Comparison of ENCODE assay signal across 8 mouse cellular contexts in genomic region chr2:32311443-32312317, GRCm38 (mm10). TPM values are rescaled to one million over a fixed set of nuclear protein-coding genes. Genes with fewer than 3 reads are reported as not detected.
DNase-seq lines count a peak whose midpoint lies in the region; ATAC-seq and TF ChIP-seq lines count a peak whose summit lies in the region.

No protein-coding gene starts in this region.

- TF ChIP-seq POLR2A in bone marrow macrophage, adult 2 months (IDR thresholded peaks at IDR 0.05; ENCODE audit: borderline replicate concordance, low read depth, low read length), result no peak

- H3K36me3 ChIP-seq in heart, embryonic 15.5 days, result peaks cover 16% of the 10 kb centered on the region; the same call in 1 of the 2 replicates
- no peaks in the 10 kb centered on the region for H3K36me3 ChIP-seq in heart, embryonic 16.5 days (ENCODE audit: control insufficient read depth, insufficient read depth)
- H3K36me3 ChIP-seq in midbrain, embryonic 12.5 days, result peaks cover 26% of the 10 kb centered on the region

- no peaks in the 10 kb centered on the region for H3K9me3 ChIP-seq in heart, embryonic 15.5 days (replicated peaks)
- no peaks in the 10 kb centered on the region for H3K9me3 ChIP-seq in heart, embryonic 16.5 days (replicated peaks; ENCODE audit: control insufficient read depth, low read length)
- no peaks in the 10 kb centered on the region for H3K9me3 ChIP-seq in midbrain, embryonic 12.5 days

- DNase-seq in heart, postnatal 25 days (ENCODE audit: low spot score), result no peak
- DNase-seq in urinary bladder, postnatal 4 days (ENCODE audit: low spot score in 2 of 2), result no peak

- no peak overlapping the region for H3K27ac ChIP-seq in heart, embryonic 15.5 days
- H3K27ac ChIP-seq in bone marrow macrophage, adult 2 months (ENCODE audit: insufficient read depth, low read depth, low read length), result no peak overlapping the region
- no peak overlapping the region for H3K27ac ChIP-seq in heart, embryonic 16.5 days (ENCODE audit: low read length)
- no peak overlapping the region for H3K27ac ChIP-seq in midbrain, embryonic 12.5 days (replicated peaks)

- peaks cover 17% of the 10 kb centered on the region for H3K27me3 ChIP-seq in heart, embryonic 15.5 days
- H3K27me3 ChIP-seq in heart, embryonic 16.5 days (ENCODE audit: control insufficient read depth, insufficient read depth, low read length), result peaks cover 14% of the 10 kb centered on the region
- peaks cover 59% of the 10 kb centered on the region for H3K27me3 ChIP-seq in midbrain, embryonic 12.5 days

- ATAC-seq in heart, embryonic 15.5 days (replicated peaks; ENCODE audit: insufficient number of reproducible peaks, insufficient read depth, low FRiP score, low read depth), result no peak
- ATAC-seq in heart, embryonic 16.5 days (replicated peaks; ENCODE audit: extremely low read depth, insufficient read depth, low FRiP score), result no peak
- 0 out of 2 replicates have a peak, but pooled peaks have one; percentile 35 for ATAC-seq in midbrain, embryonic 12.5 days (ENCODE audit: low FRiP score, low read depth)
- ATAC-seq in monocyte, adult 5-6 weeks (replicated peaks; ENCODE audit: insufficient number of reproducible peaks, low FRiP score, low TSS enrichment, poor library complexity, severe bottlenecking), result no peak
- ATAC-seq in activated CD4-positive, CD25-positive, alpha-beta regulatory T cell, adult 4 months, result no peak

- peaks cover 39% of the 10 kb centered on the region for H3K4me1 ChIP-seq in heart, embryonic 15.5 days (replicated peaks)
- H3K4me1 ChIP-seq in bone marrow macrophage, adult 2 months (ENCODE audit: control insufficient read depth, insufficient read depth, low read length), result peaks cover 25% of the 10 kb centered on the region
- peaks cover 18% of the 10 kb centered on the region for H3K4me1 ChIP-seq in heart, embryonic 16.5 days (ENCODE audit: control insufficient read depth, insufficient read depth, low read length)
- peaks cover 28% of the 10 kb centered on the region for H3K4me1 ChIP-seq in midbrain, embryonic 12.5 days

- TF ChIP-seq CTCF in bone marrow macrophage, adult 2 months (IDR thresholded peaks at IDR 0.05; ENCODE audit: low read depth, low read length), result no peak

- WGBS in heart, embryonic 15.5 days, result 9% methylated on average over 41 of the region's 42 CpGs
- WGBS in heart, embryonic 16.5 days, result 12% methylated on average over 34 of the region's 42 CpGs
- 10% methylated on average over 40 of the region's 42 CpGs for WGBS in midbrain, embryonic 12.5 days

- peak overlapping the region; percentile 66 for H3K4me3 ChIP-seq in heart, embryonic 15.5 days
- peak overlapping the region; percentile 38 for H3K4me3 ChIP-seq in bone marrow macrophage, adult 2 months (ENCODE audit: insufficient read depth, low read length)
- H3K4me3 ChIP-seq in heart, embryonic 16.5 days (ENCODE audit: low read length), result peak overlapping the region; percentile 61
- H3K4me3 ChIP-seq in midbrain, embryonic 12.5 days, result peak overlapping the region; percentile 65

- intact Hi-C loops in heart, postnatal 25 days (cut with DNase I), result no loop called here

- H3K9ac ChIP-seq in heart, embryonic 15.5 days, result peak overlapping the region; percentile 71
- H3K9ac ChIP-seq in heart, embryonic 16.5 days (ENCODE audit: low read length), result peak overlapping the region; percentile 76
- H3K9ac ChIP-seq in midbrain, embryonic 12.5 days (replicated peaks), result peak overlapping the region; percentile 83

- H3K4me2 ChIP-seq in heart, embryonic 15.5 days, result peak overlapping the region; percentile 100
- H3K4me2 ChIP-seq in heart, embryonic 16.5 days (ENCODE audit: low read depth, low read length), result peak overlapping the region; percentile 98
- H3K4me2 ChIP-seq in midbrain, embryonic 12.5 days (replicated peaks), result peak overlapping the region; percentile 100

RNA-seq across cellular contexts. Expression of gene Swi5, which starts 23.8 kb away (rescaled TPM):
- polyA plus RNA-seq in heart, embryonic 15.5 days (2015; fragmentation: Nextera tagmentation; extraction: Ambion mirVana), result 275 and 299 TPM in 2 replicates
- total RNA-seq in heart, postnatal 25 days (2021), result 100 to 1,000 TPM; 177 to 188 TPM
- polyA plus RNA-seq in bone marrow macrophage, adult 2 months (2012; ENCODE audit: insufficient read depth, insufficient read length, missing spikeins), result 168 and 170 TPM in 2 replicates
- polyA plus RNA-seq in heart, embryonic 16.5 days (2015; fragmentation: Nextera tagmentation; extraction: Ambion mirVana), result 305 and 327 TPM in 2 replicates
- polyA plus RNA-seq in midbrain, embryonic 12.5 days (2016; fragmentation: Nextera tagmentation; extraction: Ambion mirVana), result 368 and 371 TPM in 2 replicates
- total RNA-seq in monocyte, adult 5-6 weeks (2017), result 108 to 121 TPM (median 114 TPM) in 3 replicates
- polyA plus RNA-seq in activated CD4-positive, CD25-positive, alpha-beta regulatory T cell, adult 4 months (2017; shearing (Covaris generic)), result 100 to 1,000 TPM; 133 to 252 TPM

RNA-seq across cellular contexts. Expression of gene Golga2, which starts 24.5 kb away (rescaled TPM):
- 21.7 and 26.4 TPM in 2 replicates for polyA plus RNA-seq in heart, embryonic 15.5 days (2015; fragmentation: Nextera tagmentation; extraction: Ambion mirVana)
- 10 to 100 TPM; 70.6 to 71.2 TPM for total RNA-seq in heart, postnatal 25 days (2021)
- 44.9 and 47.3 TPM in 2 replicates for polyA plus RNA-seq in bone marrow macrophage, adult 2 months (2012; ENCODE audit: insufficient read depth, insufficient read length, missing spikeins)
- polyA plus RNA-seq in heart, embryonic 16.5 days (2015; fragmentation: Nextera tagmentation; extraction: Ambion mirVana), result 27.4 and 28.1 TPM in 2 replicates
- polyA plus RNA-seq in midbrain, embryonic 12.5 days (2016; fragmentation: Nextera tagmentation; extraction: Ambion mirVana), result 28.0 and 28.2 TPM in 2 replicates
- 55.3 to 73.2 TPM (median 60.2 TPM) in 3 replicates for total RNA-seq in monocyte, adult 5-6 weeks (2017)
- polyA plus RNA-seq in activated CD4-positive, CD25-positive, alpha-beta regulatory T cell, adult 4 months (2017; shearing (Covaris generic)), result 10 to 100 TPM; 14.9 to 18.3 TPM

RNA-seq across cellular contexts. Expression of gene Ciz1, which starts 40.4 kb away (rescaled TPM):
- polyA plus RNA-seq in heart, embryonic 15.5 days (2015; fragmentation: Nextera tagmentation; extraction: Ambion mirVana), result 30.9 and 46.0 TPM in 2 replicates
- total RNA-seq in heart, postnatal 25 days (2021), result 10 to 100 TPM; 25.6 to 32.2 TPM
- polyA plus RNA-seq in bone marrow macrophage, adult 2 months (2012; ENCODE audit: insufficient read depth, insufficient read length, missing spikeins), result 101 and 103 TPM in 2 replicates
- 36.7 and 38.4 TPM in 2 replicates for polyA plus RNA-seq in heart, embryonic 16.5 days (2015; fragmentation: Nextera tagmentation; extraction: Ambion mirVana)
- 61.5 TPM in 2 replicates for polyA plus RNA-seq in midbrain, embryonic 12.5 days (2016; fragmentation: Nextera tagmentation; extraction: Ambion mirVana)
- total RNA-seq in monocyte, adult 5-6 weeks (2017), result 47.7 to 111 TPM (median 96.8 TPM) in 3 replicates
- polyA plus RNA-seq in activated CD4-positive, CD25-positive, alpha-beta regulatory T cell, adult 4 months (2017; shearing (Covaris generic)), result 10 to 100 TPM; 38.8 to 51.6 TPM

RNA-seq across cellular contexts. Expression of gene Dnm1, which starts 41.5 kb away (rescaled TPM):
- polyA plus RNA-seq in heart, embryonic 15.5 days (2015; fragmentation: Nextera tagmentation; extraction: Ambion mirVana), result 1.9 and 5.4 TPM in 2 replicates
- 1 to 10 TPM; 5.0 to 5.2 TPM for total RNA-seq in heart, postnatal 25 days (2021)
- polyA plus RNA-seq in bone marrow macrophage, adult 2 months (2012; ENCODE audit: insufficient read depth, insufficient read length, missing spikeins), result 0.66 and 1.1 TPM in 2 replicates
- polyA plus RNA-seq in heart, embryonic 16.5 days (2015; fragmentation: Nextera tagmentation; extraction: Ambion mirVana), result 2.4 and 2.7 TPM in 2 replicates
- 26.3 and 30.5 TPM in 2 replicates for polyA plus RNA-seq in midbrain, embryonic 12.5 days (2016; fragmentation: Nextera tagmentation; extraction: Ambion mirVana)
- not detected in 3 replicates for total RNA-seq in monocyte, adult 5-6 weeks (2017)
- polyA plus RNA-seq in activated CD4-positive, CD25-positive, alpha-beta regulatory T cell, adult 4 months (2017; shearing (Covaris generic)), result not detected

RNA-seq across cellular contexts. Expression of gene Uck1, which starts 51.7 kb away (rescaled TPM):
- polyA plus RNA-seq in heart, embryonic 15.5 days (2015; fragmentation: Nextera tagmentation; extraction: Ambion mirVana), result 32.9 and 49.0 TPM in 2 replicates
- 10 to 100 TPM; 19.6 to 21.7 TPM for total RNA-seq in heart, postnatal 25 days (2021)
- 28.7 and 32.9 TPM in 2 replicates for polyA plus RNA-seq in bone marrow macrophage, adult 2 months (2012; ENCODE audit: insufficient read depth, insufficient read length, missing spikeins)
- polyA plus RNA-seq in heart, embryonic 16.5 days (2015; fragmentation: Nextera tagmentation; extraction: Ambion mirVana), result 45.7 TPM in 2 replicates
- polyA plus RNA-seq in midbrain, embryonic 12.5 days (2016; fragmentation: Nextera tagmentation; extraction: Ambion mirVana), result 74.4 and 79.6 TPM in 2 replicates
- 23.0 to 35.3 TPM (median 26.8 TPM) in 3 replicates for total RNA-seq in monocyte, adult 5-6 weeks (2017)
- 10 to 100 TPM; 30.4 to 34.4 TPM for polyA plus RNA-seq in activated CD4-positive, CD25-positive, alpha-beta regulatory T cell, adult 4 months (2017; shearing (Covaris generic))
